Mouse (Mus musculus) hindbrain, embryonic 13.5 days (tissue): ENCODE measurements around the gene Rhcg. TPM values are rescaled to one million over a fixed set of nuclear protein-coding genes. Genes with fewer than 3 reads are reported as not detected.
A peak's percentile ranks its signal among the peaks of the same experiment; 100 is the strongest.

ENCODE experiments used
- ATAC-seq: fragments of 200-750 bp; cut with Nextera tagmentation; 2 replicates; pipeline ENCODE4 v1.8.0; 2017; ENCODE audit warnings: moderate TSS enrichment; ENCODE audit not compliant: low FRiP score
- H3K27ac ChIP-seq: fragments of 300-500 bp; sonication (generic); 2 replicates; pipeline ENCODE4 v1.5.1; 2015; ENCODE audit warnings: inconsistent platforms, mild to moderate bottlenecking, moderate library complexity
- H3K27me3 ChIP-seq: fragments of 300-500 bp; sonication (generic); 2 replicates; pipeline ENCODE4 v1.6.1; 2015; ENCODE audit warnings: mild to moderate bottlenecking, inconsistent platforms
- H3K36me3 ChIP-seq: fragments of 300-500 bp; sonication (generic); 2 replicates; pipeline ENCODE4 v1.6.1; 2015; ENCODE audit warnings: mild to moderate bottlenecking, inconsistent platforms
- H3K4me1 ChIP-seq: fragments of 300-500 bp; sonication (generic); replicated peaks from 2 replicates; pipeline ENCODE4 v1.6.1; 2015; ENCODE audit warnings: inconsistent platforms
- H3K4me2 ChIP-seq: fragments of 300-500 bp; sonication (generic); 2 replicates; pipeline ENCODE4 v1.6.1; 2015; ENCODE audit warnings: inconsistent platforms, mild to moderate bottlenecking, moderate library complexity
- H3K4me3 ChIP-seq: fragments of 300-500 bp; sonication (generic); 2 replicates; pipeline ENCODE4 v1.5.1; 2015; ENCODE audit warnings: mild to moderate bottlenecking, inconsistent platforms
- H3K9ac ChIP-seq: fragments of 300-500 bp; sonication (generic); 2 replicates; pipeline ENCODE4 v1.6.1; 2015; ENCODE audit warnings: mild to moderate bottlenecking, inconsistent platforms
- H3K9me3 ChIP-seq: fragments of 300-500 bp; sonication (generic); 2 replicates; pipeline ENCODE4 v1.6.1; 2016; ENCODE audit warnings: inconsistent platforms
- WGBS: fragments of 180-500 bp; shearing (Covaris S2); methylation state at CpG from one replicate; pipeline ENCODE4 v1.1.7; 2015; 5-methylcytosine and 5-hydroxymethylcytosine counted together
- polyA plus RNA-seq: library from polyadenylated mRNA; unstranded; fragments of >200 nt; fragmentation: Nextera tagmentation; extraction: Ambion mirVana; gene quantifications from 2 replicates; pipeline ENCODE4 v1.2.1, GENCODE M21; 2015

Rhcg gene
- polyA plus RNA-seq, 1 experiment from 2014 or later, result 4.8 TPM

DNA sequence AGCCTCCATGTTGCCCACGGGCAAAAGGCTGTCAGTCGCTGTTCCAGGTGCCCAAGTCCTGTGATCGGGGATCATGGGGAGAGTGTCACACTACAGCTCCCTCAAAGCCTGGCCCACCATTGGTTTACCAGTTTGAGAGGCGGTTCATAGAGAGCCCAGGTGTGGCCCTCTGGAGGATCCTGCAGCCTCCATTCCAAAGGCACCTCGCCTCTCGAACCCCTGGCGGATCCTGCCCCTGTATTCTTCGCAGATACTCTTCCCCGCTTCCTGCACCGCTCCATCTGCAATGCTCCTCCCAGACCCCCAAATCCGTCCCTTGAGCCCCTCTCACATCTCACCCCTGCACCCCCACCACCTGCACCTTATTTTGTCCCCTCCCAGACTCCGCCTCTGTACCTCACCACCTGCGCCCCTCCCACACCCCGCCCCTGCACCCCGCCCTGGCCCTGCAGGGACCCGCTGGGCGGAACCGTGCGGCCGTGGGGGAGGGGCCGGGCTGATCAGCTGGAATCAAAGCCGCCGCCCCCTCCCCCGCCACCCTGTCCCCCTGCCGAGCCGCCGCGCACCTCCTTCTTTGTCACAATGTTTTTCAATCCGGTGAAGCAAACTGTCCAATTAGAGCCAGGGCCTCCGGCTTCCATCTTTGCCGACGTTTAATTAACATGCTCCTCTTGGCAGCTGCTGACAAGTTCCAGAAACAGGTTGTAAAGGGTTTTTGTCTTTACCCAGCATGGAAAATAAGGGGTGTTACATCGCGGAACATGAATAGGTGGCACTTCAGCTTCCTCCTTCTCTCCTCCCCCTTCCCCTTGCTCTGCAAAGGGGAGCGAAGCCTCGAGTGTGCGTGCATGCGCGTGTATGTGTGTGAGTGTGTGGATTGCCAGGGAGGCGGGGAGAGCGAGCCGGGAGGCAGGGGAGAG lies 25.4 kb downstream of the Rhcg start:
- ATAC-seq, result peak; percentile 70
- H3K36me3 ChIP-seq, result no peaks in the 10 kb centered on the region
- peak overlapping the region; percentile 72 for H3K9ac ChIP-seq
- peak overlapping the region; percentile 48 for H3K4me3 ChIP-seq
- 2% methylated on average over 42 of the region's 42 CpGs for WGBS
- H3K4me2 ChIP-seq, result peak overlapping the region; percentile 73
- peak overlapping the region; percentile 92 for H3K27ac ChIP-seq
- H3K4me1 ChIP-seq, result peaks cover 49% of the 10 kb centered on the region
- H3K9me3 ChIP-seq, result peaks cover 3% of the 10 kb centered on the region; the same call in 1 of the 2 replicates
- peaks cover 62% of the 10 kb centered on the region for H3K27me3 ChIP-seq

DNA sequence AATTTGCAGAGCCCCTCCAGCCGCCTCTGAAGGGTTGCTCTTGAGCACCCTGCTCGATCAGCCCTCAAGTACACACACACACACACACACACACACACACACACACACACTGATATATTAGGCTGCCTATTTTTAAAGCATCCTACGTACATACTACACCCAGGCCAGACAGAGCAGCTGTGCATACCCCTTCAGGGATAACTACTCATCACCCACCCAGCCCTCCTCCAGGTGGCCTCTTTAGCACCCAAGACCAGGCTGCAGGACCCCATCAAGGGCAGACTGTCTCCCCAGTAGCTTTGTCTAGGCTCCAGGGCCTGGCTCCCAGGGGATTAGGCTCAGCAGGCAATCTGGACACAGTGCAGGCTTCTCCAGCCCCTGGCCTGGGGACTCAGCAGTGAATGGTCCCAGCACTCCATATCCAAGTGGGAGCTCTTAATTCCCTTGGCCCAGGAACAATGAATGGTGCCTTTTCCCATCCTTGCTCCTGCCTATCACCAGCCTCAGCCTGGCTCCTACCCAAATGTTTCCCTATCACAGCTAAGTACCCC lies 26.8 kb downstream of the Rhcg start:
- Histone ChIP-seq H3K4me1 (peaks cover 49% of the 10 kb centered on the region), H3K27me3 (peaks cover 63% of the 10 kb centered on the region)
- ATAC-seq, result no peak

DNA sequence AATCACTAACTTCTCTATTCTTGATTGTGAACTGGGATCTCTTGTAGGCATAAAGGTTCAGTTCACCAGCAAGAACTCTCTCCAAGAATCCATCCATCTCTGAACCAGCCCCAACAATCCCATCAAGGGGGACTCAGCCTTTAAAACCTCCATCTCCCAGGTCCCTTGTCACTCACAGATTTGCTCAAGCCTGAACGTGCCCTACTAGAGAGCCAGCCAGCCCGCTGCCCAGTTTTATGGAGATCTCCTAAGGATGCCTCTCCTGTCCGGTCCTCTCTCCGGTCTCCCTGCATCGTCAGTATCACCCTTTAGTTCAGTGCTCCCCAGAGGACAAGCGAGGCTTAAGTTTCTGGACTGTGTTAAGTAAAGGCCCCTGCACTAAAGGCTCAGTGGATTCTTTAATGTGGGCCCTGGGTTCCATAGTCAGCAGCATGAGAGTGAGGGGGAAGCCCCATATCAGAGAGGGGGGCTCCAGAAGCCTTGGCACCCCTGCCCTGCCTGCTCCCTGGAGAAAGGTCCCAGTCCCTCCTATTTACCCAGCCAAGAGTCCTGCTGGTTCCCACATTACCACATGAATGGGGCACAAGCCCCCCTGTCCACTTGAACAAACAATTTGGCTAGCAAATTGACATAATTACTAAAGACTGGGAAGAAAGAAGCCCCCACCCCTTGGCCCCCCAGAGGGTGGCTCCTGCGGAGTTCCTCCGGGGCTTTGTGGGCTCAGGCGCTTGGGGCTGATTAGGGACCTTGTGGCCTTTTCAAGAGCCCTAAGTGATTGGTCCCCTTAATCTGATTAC lies 27.5 kb downstream of the Rhcg start:
- ATAC-seq, result no peak
- Histone ChIP-seq H3K9ac (0 out of 2 replicates have a peak overlapping the region, but pooled peaks have one; percentile 19), H3K27me3 (peaks cover 64% of the 10 kb centered on the region), H3K9me3 (peaks cover 3% of the 10 kb centered on the region; the same call in 1 of the 2 replicates), H3K36me3 (no peaks in the 10 kb centered on the region), H3K4me2 (peak overlapping the region; percentile 8; the same call in 1 of the 2 replicates), H3K4me1 (peaks cover 49% of the 10 kb centered on the region), H3K27ac (peak overlapping the region; percentile 92), H3K4me3 (no peak overlapping the region)
- 5% methylated on average over 9 of the region's 9 CpGs for WGBS

More for the DNA sequence above, 26.8 kb downstream of the Rhcg start:
- Histone ChIP-seq H3K4me2 (peak overlapping the region; percentile 73; the same call in 1 of the 2 replicates), H3K4me3 (no peak overlapping the region), H3K27ac (peak overlapping the region; percentile 92), H3K9me3 (peaks cover 3% of the 10 kb centered on the region; the same call in 1 of the 2 replicates), H3K9ac (0 out of 2 replicates have a peak overlapping the region, but pooled peaks have one; percentile 19), H3K36me3 (no peaks in the 10 kb centered on the region)
- 5% methylated on average over 3 of the region's 3 CpGs for WGBS

DNA sequence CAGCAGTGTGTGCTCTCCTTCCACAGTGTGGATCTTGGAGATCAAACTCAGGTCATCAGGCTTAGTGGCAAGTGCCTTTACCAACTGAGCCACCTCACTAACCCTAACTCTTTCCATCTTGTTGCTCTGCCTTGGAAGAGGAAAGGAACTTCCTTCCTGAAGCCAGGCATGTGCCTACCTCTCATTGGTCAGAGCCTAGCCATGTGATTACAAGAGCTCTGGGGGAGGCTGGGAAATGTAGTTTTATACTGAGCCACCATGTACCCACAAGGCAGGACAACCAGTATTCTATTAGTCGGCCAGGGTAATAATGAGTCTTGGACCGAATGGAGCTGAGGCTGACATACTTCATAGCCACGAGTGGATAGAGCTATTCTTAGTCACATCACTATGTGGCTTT lies 29.2 kb downstream of the Rhcg start:
- Histone ChIP-seq H3K27me3 (peaks cover 60% of the 10 kb centered on the region), H3K9me3 (peaks cover 3% of the 10 kb centered on the region; the same call in 1 of the 2 replicates), H3K9ac (no peak overlapping the region), H3K4me1 (peaks cover 41% of the 10 kb centered on the region), H3K36me3 (no peaks in the 10 kb centered on the region), H3K27ac (no peak overlapping the region), H3K4me3 (no peak overlapping the region), H3K4me2 (no peak overlapping the region)
- ATAC-seq, result no peak
- WGBS, result 88% methylated on average over 3 of the region's 3 CpGs

DNA sequence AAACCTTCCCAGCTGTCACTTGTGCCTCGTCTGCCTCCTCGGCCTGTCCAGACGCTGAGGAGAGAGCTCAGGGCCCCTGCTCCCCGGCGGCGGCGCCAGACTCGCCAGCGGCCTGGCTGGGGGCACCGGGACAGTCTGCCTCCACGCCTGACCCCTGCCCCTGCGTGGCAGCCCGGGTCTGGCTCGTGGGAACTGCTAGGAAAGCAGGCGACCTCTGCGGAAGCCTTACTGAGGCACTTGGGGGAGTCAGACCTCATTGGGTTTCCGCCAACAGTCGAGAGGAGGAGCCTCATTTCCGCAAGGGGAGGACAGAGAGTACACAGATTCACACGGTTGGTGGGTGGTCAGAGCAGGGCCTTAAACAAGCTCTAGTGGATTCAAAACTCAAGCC lies 38.6 kb downstream of the Rhcg start:
- H3K4me1 ChIP-seq, result peaks cover 43% of the 10 kb centered on the region
- ATAC-seq, result peak; percentile 60
- H3K4me3 ChIP-seq, result peak overlapping the region; percentile 29
- H3K27ac ChIP-seq, result peak overlapping the region; percentile 94
- H3K9me3 ChIP-seq, result no peaks in the 10 kb centered on the region
- WGBS, result 2% methylated on average over 20 of the region's 20 CpGs
- peak overlapping the region; percentile 55 for H3K4me2 ChIP-seq
- peak overlapping the region; percentile 60 for H3K9ac ChIP-seq
- H3K36me3 ChIP-seq, result no peaks in the 10 kb centered on the region
- peaks cover 32% of the 10 kb centered on the region for H3K27me3 ChIP-seq

DNA sequence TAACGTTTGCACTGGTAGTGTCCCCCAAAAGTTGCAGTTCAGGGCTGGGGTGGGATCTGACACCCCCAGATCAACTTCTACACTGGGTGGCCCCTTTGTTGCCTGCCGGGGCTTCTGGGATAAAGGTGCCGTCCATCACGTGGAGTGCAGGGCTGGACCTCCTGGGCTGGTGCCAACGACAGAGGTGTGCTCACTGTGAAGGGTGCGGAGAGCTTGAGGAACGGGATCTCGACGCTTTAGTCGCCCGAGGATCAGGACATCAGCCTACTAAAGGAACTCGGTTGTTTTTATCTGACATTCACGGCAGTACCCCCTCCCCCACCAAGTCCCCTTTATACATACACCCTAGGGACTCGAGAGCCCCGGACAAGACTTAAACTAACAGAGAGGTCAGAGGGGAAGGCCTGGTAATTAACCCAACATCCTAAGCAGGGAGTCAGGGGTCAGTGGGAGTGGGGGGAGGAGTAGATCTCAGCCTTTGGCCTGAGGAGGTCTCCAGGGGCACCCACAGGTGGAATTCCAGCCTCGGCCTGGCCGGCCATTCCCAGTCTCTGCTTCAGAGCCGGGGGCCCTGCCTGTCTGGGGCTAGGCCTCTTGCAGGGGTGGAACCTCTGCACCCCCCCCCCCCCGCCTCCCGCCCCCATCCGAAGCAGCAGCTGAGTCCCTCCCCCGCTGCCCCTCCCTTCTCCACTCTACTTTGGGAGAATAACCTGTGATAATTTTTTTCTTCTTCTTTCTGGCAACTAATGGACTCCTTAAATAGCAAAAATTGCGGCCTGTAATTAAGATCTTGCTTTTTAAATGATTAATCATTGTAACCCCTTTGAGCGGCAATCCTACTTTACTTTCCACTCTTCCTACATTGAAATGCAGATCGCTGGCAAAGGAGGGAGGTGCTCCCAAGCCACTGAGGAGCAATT lies 39.3 kb downstream of the Rhcg start:
- H3K9me3 ChIP-seq, result no peaks in the 10 kb centered on the region
- peak; percentile 30 for ATAC-seq
- peak overlapping the region; percentile 55 for H3K4me2 ChIP-seq
- H3K9ac ChIP-seq, result peak overlapping the region; percentile 60
- H3K27me3 ChIP-seq, result peaks cover 36% of the 10 kb centered on the region
- H3K36me3 ChIP-seq, result no peaks in the 10 kb centered on the region
- H3K4me3 ChIP-seq, result peak overlapping the region; percentile 29
- H3K4me1 ChIP-seq, result peaks cover 48% of the 10 kb centered on the region
- H3K27ac ChIP-seq, result peak overlapping the region; percentile 94
- 2% methylated on average over 23 of the region's 25 CpGs for WGBS

DNA sequence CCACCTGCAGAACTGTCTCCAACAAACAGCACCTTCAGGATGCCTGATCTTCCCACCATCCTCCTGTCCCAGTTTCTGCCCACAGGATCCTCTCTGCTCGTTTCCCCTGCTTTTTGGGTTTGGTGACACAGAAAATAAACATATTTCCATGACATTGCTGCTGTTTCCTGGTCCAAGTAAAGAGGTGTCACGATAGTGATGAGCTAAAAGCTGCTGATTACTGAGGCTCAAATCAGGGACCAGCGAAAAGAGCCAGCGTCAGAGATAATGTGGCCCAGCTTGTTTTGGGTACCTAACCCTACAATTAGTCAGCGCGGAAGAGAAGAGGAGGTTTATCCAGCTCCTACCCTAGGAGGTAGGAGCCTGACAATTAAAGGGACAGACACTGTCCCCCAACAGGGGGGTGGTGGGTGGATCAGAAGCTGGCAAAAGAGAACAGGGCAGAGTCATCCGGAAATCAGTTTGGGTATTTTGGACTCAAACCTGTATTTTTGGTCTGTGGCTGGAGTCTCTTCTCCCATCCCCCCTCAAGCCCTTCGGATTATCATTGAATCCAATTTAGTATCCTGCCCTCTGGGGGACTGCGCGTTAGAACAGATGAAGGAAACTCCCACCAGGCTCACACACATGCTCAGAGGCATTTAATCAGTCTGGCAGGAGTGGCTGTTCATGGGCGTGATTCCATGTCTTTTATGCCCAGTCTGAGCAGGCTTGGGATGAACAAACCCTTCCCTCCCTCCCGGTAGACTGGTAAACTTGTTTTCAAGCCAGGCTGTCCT lies 40.2 kb downstream of the Rhcg start:
- Histone ChIP-seq H3K27me3 (peaks cover 34% of the 10 kb centered on the region), H3K27ac (peak overlapping the region; percentile 94), H3K36me3 (no peaks in the 10 kb centered on the region), H3K4me3 (no peak overlapping the region), H3K9ac (peak overlapping the region; percentile 58), H3K4me2 (peak overlapping the region; percentile 55), H3K4me1 (peaks cover 55% of the 10 kb centered on the region), H3K9me3 (no peaks in the 10 kb centered on the region)
- peak; percentile 64 for ATAC-seq
- WGBS, result 2% methylated on average over 12 of the region's 12 CpGs

DNA sequence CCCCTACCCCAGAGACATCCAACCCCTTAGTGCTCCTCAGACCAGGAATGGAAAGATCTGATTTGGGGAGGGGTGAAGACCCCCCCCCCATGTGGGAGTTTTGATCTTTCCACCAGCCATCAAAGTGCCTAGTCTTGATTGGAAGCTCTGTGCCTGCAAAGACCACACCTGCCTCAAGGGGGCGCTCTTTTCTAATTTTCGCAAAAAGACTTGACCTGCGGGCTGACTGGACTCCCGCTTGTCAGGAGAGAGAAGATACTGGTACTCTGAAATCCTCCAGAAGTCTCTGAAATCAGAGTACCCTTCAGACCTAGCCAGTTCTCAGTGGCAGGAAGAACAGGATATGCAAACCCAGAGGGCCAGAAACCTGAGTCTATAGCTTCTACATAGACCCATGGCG lies 40.8 kb downstream of the Rhcg start:
- Histone ChIP-seq H3K4me1 (peaks cover 60% of the 10 kb centered on the region), H3K9ac (no peak overlapping the region), H3K4me2 (no peak overlapping the region), H3K4me3 (no peak overlapping the region), H3K9me3 (no peaks in the 10 kb centered on the region), H3K27me3 (peaks cover 35% of the 10 kb centered on the region), H3K27ac (peak overlapping the region; percentile 94), H3K36me3 (no peaks in the 10 kb centered on the region)
- no peak for ATAC-seq
- 6% methylated on average over 5 of the region's 5 CpGs for WGBS

DNA sequence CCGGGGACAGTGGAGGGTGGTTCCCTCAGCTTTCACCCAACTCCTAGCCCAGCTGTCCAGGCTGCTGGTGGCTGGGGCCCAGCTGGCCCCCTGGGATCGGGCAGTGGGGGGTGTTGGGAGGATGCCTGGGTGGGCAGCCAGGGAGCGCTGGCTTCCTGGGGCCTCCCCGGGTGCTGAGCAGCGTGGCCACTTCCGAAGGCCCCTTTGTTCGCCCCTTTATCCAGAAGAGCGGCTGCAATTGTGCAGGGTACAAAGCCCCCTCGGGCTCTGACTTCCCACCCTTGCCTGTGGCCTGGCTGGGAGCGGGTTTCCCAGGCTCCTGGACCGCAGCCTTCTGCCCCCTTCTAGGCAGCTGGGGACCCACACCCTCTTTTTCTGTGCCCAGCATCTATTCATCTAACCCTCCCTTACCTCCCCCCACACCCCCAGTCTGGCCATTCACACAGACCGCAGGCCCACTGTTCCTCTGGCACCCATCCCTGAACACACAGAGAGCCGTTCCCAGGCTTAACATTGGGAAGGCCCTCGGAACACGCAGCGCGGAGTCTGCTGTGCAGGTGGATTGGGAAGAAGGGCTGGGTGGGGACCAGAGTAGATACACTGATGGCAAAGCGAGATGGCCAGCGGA lies 45.2 kb downstream of the Rhcg start:
- H3K27ac ChIP-seq, result peak overlapping the region; percentile 77
- H3K4me1 ChIP-seq, result peaks cover 38% of the 10 kb centered on the region
- no peak overlapping the region for H3K4me2 ChIP-seq
- no peaks in the 10 kb centered on the region for H3K9me3 ChIP-seq
- no peak overlapping the region for H3K9ac ChIP-seq
- 28% methylated on average over 19 of the region's 19 CpGs for WGBS
- H3K4me3 ChIP-seq, result no peak overlapping the region
- no peaks in the 10 kb centered on the region for H3K36me3 ChIP-seq
- ATAC-seq, result peak; percentile 85
- H3K27me3 ChIP-seq, result peaks cover 24% of the 10 kb centered on the region

DNA sequence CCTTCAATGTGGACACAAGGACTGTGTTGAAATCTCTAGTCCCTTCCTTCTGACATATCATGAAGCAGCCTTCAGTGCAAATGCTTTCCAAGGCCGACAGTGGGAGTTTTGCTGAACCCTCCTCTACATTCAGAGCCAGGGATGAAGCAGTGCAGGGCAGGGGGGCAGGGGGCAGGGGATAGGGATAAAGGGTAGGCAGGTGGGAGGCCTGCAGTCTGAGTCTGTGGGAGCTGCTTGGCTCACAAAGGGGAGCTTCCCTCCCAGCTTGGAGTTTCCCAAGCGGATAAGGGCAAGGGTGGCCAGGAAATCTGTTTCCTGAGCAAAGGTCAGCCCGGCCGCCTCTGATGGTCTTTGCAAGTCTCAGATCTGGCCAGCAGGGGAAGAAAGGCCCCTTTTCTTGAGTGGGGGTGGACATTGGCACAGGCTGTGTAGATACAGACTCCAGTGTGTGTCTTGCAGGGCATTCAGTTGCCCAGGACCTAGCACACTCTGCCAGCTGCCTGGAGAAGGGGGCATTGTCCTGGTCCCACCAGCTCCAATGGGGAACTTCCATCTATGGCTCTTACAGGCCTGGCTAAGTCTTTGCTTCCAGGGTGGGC lies 48.4 kb downstream of the Rhcg start:
- Histone ChIP-seq H3K27me3 (peaks cover 27% of the 10 kb centered on the region), H3K9me3 (no peaks in the 10 kb centered on the region), H3K36me3 (no peaks in the 10 kb centered on the region), H3K4me3 (no peak overlapping the region), H3K4me1 (peaks cover 21% of the 10 kb centered on the region), H3K27ac (peak overlapping the region; percentile 30; the same call in 1 of the 2 replicates), H3K4me2 (no peak overlapping the region), H3K9ac (no peak overlapping the region)
- WGBS, result 51% methylated on average over 4 of the region's 4 CpGs
- ATAC-seq, result no peak
